Mouse (Mus musculus) liver (tissue): ENCODE results near the gene Anxa8.

Experiments used
- DNase-seq: peaks from one replicate; pipeline ENCODE4 v3.0.0-alpha.2; 2020; ENCODE audit warnings: mixed read lengths

Gene Anxa8

DNA sequence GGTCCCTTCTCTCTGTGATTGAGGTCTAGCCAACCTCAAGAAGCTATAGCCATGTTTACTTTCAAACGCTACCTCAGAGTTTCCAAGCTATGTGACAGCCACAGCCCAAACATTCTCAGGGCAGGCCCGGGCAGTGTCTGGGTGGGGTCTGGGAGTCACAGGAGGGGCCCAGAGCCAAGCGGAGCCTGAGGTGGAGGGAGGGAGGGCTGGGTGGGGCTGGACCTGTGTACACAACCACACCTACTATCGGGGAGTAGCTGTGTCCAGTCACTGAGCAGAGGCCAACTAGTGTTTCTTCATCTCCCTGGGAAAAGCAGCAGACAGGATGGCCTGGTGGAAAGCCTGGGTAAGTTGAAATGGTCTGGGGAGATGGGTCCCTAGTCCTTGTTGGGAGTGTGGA lies at the start of gene Anxa8:
TSS of gene Anxa8 (plus strand) at position 251 of the 400 bp plus-strand sequence.
- DNase-seq = no peak

DNA sequence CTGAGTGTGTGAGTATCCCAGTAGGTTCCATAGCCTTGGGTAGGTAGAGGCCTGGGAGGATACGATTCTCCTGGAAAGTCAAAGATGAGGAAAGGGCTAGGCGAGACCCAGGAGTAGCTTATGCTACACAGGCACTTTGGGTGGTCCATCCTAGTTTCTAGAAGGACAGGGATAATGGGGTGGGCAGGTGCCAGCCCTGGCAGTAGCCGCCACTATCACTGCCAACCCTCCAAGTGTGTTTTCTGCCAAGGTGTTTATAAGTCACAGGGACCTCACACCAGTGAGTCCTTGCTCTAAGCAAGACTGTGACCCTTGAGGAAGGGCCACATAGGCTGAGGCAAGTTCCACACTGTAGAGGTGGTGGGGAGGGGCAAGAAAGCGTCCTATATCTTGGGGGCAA lies 44.5 kb upstream of the Anxa8 start:
- DNase-seq = no peak

DNA sequence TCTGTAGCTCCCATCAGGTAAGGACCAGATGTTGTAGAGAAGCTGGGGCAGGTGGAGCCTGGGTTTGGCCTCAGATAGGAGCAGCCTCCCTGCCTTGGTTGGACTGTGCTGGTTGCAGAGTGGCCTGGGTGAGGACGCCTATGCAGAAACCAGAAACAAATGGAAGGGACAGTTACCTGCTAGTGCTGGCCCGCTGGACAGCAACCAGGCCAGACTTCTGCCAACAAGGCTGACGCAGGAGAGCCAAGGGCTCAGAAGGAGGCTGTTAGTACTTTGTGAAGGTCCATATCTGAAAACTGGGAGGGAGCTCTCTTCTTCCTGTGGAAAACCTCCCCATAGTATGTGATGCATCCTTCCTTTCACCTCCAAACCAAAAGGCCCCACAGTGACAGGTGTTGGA lies 42.4 kb upstream of the Anxa8 start:
- DNase-seq = no peak

DNA sequence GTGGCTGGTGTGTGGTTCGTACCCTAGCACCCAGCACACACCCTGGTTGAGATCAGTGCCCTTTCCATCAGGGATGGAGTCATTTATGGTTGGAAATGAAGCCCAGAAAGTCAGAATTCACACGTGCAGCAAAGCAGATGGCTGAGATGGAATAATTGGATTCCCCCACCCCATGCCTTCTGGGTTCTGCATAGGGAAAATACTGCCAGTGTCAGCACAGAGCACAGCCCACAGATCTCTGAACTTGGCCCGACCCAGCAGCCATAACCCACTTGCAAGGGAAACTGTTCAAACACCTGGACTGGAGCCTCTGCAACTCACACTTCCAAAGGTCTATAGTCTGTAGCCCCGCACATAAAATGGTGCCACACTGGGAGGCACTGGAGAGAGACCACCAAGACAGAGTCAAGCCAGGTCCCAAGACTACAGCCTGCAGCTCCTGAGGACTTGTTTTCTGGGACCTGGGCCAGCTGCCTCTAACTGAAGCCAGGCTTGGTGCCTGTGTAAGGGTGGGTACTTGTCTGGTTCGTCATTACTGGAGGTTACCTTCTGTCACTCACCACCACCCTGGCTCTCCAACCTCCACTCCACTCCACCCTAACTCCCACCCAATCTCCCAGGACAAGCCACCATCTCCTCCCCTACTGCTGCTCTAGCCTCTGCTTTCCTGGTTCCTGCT lies 35.5 kb upstream of the Anxa8 start:
- no peak for DNase-seq

DNA sequence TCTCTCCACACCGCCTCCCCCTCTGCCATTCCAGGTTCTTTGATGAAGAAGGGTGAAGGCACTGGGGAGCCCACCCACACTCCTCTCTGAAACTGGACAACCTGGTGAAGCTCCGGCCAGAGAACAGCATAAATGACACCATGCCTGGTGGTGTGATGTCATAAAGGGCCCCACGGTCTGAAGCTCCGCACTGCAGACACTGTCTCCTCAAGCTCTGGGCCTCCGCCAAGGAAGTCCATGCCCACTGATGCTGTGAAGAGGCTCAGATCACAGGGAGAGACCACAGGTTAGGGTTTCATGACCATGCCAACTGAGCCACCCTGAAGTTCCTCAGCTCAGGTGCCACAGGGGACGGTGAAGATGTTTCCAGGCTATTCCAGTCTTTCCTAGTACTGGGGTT lies 33.3 kb upstream of the Anxa8 start, which contains the start of gene Antxrl:
TSS of gene Antxrl (plus strand) at position 192 of the 400 bp plus-strand sequence.
- no peak for DNase-seq

DNA sequence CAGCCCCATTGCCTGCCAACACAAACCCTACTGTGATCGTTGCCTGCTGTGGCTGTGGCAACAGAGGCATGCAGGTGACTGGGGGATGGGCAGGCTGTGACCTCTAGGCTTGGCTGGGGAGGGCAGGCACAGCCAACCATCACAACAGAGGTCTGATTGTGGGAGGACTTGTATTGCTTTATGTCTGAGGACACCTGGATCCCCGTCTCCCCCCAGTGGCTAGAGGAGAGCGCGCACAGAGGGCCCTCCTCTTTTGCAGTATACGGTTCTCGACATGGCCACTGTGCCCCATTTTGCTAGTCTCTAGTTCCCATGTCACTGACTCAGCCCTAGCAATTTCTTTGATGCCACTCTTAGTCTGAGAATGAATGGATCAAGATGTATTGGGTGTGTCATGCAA lies 14.1 kb upstream of the Anxa8 start:
- no peak for DNase-seq

DNA sequence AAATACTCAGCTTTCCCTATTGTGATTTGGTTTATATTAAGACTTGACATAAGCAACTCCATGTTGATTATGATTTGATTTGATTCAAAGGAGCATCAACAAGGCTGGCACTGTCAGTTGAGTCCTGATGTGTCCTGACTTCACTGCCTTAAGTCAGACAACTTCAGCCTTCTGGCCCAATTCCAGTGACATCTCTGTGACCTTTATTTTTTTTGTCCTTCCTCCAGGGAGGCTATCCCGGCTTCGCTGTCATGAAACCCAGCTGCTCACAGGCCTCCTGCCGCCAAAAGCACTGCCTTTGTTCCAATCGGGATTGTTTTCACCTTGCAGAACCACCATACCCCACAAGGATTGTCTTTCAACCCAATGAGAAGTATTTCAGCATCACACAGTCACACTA lies 10.4 kb upstream of the Anxa8 start:
- no peak for DNase-seq

DNA sequence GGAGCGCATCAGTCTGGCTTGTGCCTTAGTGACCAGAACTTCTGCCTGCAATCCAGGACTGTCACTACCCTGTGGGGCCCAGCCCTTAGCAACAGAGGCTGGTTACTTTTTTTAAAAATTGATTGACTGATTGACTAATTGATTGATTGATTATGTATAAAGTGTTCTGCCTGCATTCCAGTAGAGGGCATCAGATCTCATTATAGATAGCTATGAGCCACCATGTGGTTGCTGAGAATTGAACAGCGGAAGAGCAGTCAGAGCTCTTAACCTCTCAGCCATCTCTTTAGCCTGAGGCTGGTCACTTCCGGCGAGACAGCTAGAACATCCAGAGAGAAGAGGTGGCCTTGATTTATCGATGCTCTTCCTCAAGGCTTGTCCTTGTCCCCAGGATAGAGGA lies 8.6 kb upstream of the Anxa8 start:
- DNase-seq = no peak

DNA sequence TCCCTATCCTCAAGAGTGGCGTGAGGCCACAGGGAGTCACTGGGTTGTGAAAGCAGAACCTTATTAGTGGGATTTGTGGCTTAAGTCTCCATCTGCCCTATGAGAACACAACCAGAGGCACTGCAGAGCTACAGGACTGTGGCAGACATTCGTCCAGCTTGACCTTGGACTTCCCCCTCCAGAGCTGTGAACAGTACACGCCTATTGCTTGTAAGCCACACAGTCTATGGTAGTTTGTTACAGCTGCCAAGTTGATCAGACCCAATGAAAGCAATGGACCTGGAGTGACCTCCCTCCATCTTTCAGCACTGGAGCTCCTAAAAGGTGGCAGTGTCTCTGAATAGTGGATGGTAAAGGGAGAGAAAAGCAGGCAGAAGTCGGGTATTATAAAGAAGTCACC lies 7.5 kb upstream of the Anxa8 start:
- DNase-seq = no peak

DNA sequence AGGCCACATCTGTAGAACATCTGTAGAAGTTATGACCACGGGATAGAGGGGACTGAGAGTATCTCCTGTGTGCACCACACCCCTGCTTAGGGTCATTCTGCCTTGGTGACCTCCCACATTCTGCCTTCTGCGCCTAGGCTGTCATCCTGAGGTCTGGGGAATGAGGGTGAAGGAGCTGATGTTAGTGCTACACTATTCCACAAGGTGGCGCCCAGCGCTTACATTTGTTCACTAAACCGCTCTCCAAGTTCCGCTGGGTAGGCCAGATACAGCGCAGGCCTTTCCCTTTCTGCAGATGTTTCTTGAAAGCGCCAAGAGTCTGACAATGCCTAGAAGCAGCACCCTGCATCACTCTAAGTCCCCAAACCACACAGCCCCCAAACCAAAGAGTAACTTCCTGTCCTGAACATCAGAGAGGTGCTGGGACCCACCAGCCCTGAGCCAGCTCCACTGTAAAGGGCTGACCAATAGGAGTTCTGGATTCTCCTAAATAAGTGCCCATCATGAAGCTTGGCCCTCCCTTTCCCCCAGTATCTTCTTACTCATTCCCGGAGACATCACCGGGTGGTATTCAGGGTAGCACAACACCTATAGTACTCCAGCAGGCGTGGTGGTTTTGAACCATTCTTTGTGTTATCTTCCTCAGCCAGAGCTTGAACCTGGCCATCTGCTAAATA lies 5.3 kb upstream of the Anxa8 start:
- peak; percentile 73 for DNase-seq

DNA sequence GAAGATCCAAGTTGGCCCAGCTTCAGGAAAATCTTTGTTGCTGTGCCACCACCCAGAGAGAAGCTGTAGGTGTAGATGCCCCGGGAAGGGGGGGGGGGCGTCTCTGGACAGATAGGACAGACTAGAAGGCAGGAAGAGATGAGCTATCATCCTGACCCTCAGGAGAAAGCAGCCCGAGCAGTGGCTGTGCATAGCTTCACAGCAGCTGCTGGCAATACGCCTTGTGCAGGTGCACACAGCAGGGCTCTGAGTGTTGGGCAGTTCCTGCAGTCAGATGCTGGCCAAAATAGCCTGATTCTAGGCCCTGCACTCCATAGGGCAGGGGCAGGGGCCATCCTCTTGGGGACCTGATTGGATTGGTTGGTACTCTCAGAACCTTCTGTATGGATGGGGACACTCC lies 1.0 kb downstream of the Anxa8 start:
- DNase-seq = no peak

DNA sequence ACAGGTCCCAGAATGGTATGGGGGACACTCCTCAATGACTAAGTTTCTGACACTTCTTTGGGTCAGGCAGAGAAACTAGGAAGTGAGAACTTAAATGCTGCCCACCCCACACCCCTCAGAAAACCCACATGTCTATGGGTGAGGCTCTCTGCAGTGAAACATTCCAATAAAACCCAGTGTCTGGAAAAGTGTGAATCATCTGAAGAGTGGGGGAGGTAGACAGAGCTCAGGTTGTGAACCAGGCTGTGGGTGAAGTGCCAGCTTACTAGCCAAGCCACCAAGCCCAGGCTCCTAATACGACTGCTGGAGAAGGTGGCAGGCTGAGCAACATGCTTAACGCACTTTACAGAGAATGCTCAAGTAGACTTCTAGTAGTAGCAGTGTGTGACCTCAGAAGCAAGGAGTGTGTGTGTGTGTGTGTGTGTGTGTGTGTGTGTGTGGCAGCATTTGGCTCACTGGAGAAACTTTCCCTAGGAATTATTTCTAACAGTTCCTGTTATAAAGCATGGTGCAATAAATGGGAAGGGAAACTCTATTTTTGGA lies 2.1 kb downstream of the Anxa8 start:
- DNase-seq = no peak

DNA sequence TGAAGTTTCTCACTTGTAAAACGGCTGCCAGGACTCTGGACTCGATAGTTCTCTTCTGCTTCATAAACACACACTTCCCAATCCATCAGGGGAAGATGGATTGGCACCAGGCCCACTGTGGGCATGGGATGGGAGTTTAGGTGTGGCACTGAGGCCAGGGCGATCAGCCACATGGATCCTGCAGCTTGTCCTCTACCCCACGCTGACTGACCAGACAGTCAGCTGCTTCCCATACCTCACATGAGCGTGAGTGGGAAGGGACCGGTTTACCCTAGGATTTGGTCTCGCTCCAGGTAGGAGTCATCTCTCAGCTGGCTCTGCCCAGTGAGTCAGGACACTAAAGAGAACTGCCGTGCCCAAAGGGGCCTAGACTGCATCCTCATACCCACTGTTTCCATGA lies 4.0 kb downstream of the Anxa8 start:
- no peak for DNase-seq

DNA sequence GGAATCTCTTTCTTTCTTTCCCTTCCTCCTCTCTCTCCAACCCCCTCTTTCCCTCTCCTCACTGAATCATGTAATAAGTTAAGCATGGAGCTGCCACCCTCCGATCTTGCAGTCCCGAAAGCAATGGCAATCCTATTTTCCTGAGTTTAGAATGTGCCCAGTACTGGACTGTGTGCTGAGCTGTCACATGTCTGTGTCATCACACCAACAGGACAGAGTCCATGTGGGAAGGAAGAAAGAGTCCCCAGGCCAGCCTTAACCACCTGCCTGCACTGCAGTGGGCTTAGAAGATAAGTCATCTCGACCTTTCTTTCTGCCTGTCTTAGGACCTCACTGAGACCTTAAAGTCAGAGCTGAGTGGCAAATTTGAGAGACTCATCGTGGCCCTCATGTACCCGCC lies 5.7 kb downstream of the Anxa8 start:
- DNase-seq = no peak

DNA sequence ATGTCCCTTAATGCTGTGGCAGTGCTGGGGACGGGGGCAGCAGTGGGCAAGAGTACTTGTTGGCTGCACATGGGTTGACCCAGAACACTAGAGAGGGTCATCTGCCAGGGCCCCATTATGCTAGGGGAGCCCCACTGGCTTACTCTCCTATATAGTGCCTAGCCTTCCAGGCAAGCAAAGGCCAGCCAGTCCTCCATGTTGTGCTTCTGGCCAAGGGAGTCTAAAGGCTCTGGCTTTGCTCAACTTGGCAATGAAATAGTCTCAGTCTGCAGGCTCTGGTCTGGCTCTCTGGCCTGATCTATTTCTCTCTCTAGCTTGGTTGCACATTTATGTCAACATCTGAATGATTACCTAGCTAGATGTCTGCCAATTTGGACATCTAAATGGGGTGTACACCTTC lies 7.1 kb downstream of the Anxa8 start:
- DNase-seq = no peak

DNA sequence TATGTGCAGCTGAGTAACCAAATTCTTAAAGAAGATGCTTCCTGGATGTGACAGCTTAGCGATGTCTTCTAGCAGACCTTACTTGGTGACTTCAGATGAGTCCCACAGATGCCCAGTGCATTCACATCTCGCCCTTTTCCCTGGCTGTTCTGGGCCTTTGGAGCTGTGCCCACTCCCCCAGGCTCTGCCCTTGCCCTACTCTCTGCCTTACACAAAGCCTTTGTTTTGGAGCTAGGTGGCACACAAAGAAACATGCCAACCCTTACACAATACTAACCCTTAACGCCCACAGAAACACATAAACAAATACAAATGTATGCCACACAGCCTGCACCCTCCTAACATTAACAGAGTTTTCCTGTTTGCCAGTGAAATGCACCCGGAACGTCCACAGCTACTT lies 10.4 kb downstream of the Anxa8 start:
- DNase-seq = no peak

DNA sequence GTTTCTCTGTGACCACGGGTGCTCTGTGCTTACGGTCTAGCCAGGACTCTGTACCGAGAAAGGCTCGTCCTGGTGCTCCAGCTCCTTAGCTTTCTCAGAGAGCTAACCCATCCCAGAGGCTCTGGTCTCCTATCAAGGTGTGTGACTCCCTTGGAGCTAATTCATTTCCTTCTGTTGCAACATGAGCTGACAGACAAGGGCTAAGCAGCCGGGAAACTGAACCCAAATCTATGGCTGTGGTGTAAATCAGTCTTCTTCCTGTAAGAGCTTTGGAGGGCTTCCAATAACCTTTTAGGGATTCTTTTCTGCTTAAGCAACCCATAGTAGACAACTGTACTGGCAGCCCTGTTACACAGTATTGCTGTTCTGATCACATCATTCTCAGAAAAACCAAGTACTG lies 16.8 kb downstream of the Anxa8 start, which contains the start of gene A630023A22Rik:
TSS of gene A630023A22Rik (minus strand) at position 154 of the 400 bp plus-strand sequence.
- DNase-seq = no peak

DNA sequence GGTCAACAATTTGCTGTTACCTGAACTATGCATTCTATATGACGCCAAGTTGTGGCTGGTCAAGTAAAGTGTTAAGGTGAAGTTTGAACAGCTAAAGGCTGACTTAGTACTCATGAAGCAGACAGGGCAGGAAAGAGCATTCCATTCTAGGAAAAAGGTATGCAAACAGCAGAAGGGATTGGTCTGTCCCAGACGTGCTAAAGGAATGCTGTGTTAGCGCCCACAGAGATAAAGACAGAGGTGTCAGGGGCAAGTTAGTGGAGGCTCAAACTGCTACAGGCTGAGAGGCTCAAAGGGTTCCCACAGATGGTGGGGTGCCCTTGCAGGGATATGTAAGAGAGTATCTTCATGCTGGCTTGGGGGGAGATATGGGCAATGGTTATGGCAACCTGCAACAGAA lies 18.1 kb downstream of the Anxa8 start:
- no peak for DNase-seq

DNA sequence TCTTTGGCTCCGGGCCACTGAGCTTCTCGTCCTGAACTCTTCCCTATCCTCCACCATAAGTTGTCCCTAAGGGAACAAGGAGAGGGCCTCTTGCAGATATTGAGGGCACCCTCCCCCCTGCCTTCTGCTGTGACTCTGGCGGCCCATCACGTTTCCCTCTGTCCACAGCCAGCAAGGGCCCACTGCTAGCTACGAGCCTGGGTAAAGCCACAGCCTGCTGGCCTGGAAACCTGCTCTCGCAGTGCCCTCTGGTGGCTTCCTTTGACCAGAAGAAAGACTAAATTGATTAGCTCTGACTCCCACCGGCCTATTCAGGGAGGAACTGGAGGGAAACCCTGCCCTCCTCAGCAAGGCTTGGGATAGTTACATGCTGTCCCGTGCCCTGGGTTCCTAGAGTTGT lies 19.1 kb downstream of the Anxa8 start:
- peak; percentile 54 for DNase-seq

DNA sequence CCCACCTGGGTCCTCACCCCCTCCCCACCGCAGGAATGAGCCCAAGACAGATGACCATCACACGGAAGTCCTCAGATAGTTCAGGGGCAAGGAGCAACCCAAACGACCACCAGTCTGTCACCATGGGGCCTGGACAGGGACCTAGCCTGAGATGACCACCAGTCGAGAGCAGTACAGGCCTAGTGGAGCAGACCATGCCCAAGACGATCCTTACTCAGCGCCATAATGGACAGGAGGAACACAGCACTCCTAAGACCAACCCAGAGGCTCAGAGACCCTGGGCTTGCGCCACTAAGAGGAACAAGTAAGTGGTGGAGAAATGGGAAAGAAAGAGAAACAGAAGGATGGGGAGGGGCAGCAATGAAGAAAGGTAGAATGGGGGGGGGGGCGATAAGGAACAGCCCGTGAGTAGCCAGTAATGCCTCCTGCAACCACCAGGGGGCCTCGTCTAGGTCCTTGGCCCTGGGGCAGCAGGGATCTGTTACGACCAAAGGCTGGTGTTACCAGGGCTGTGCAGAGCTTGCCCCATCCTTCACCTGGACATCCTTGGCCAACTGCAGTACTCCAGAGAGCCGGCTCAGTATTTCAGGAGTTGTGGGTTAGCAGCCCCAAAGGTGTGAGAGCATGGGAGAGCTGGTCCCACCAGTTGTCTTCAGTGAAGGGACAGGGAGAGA lies 20.7 kb downstream of the Anxa8 start:
- peak; percentile 39 for DNase-seq

DNA sequence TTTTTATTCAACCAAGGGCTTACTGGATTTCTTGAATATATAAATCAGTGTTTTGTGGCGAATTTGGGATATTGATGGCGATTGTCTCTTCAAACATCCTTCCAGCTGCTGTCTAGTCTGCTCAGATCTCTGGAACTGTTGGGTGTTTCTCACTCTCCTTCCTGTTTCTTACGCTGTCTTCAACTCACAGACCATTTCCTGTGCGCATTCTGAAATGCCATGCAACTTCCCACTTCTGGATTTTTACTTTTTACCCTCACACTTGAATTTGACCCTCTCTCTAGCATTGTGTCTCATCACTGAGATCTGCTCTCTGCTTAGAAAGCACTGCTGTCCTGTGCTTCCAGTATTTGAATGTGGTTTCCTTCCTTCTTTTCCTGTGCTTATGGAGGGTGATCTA lies 21.8 kb downstream of the Anxa8 start:
- DNase-seq = no peak

DNA sequence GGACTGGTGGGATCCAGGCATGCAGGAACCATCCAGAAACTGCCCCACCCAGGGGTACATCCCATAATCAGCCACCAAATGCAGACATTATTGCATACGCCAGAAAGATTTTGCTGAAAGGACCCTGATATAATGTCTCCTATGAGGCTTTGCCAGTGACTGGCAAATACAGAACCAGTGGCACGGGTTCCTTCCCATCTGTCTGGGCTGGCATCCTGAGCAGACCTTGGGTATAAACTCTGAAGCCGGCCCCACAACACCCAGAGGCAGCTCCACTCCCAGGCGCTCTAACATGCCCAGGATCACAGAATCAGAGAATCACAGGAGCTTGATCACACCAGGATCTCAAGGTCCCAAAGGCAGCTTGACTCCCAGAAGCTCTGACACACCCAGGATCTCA lies 28.5 kb downstream of the Anxa8 start:
- DNase-seq = no peak

DNA sequence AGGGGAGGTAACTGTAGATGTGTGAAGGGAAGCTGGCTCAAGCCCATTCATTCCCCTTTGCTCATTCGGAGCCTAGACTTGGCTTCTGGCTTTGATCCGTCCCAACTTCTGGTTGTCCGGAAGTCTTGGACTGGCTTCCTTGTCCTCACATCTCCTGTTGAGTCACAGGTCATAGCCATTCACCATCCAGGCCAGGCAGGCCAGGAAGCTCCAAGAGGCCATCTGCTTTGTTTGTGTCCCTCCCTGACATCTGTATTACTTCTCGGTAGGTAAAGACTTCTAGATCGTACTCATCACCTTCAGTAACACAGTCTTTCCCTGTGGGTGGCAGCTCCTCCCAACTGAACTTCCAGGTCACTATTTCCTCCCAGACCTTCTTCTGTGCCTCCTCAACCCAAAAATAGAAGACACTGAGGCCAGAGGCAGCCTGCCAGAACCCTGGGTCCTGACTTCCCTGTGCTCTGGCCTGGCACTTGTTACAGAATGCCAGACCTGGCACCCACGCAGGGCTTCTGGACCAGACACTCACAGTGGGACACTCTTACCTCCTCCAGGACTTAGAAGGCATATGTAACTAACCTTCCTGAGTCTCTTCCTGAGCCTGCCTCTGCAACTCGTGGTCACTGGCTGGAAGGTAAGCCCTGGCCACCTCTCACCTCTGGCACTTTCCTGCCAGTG lies 33.4 kb downstream of the Anxa8 start:
- no peak for DNase-seq
